Mouse (Mus musculus) CH12.LX (cell line): ENCODE measurements around the gene Dnase1l3. TPM values are rescaled to one million over a fixed set of nuclear protein-coding genes. Genes with fewer than 3 reads are reported as not detected.
A peak's percentile ranks its signal among the peaks of the same experiment; 100 is the strongest.
"Not testable (repeated sequence)": the region's sequence is repeated elsewhere in the genome, so short reads cannot be mapped to it uniquely, and the experiment has no call there.

Experiments
- DNase-seq: peaks from one replicate; pipeline ENCODE4 v3.0.0-alpha.2; 2013; ENCODE audit errors: extremely low read depth
- H3K27ac ChIP-seq: 2 replicates; pipeline ENCODE4 v1.5.1; 2012; ENCODE audit warnings: low read depth, mild to moderate bottlenecking, control low read depth, moderate library complexity; ENCODE audit not compliant: insufficient read depth
- H3K27me3 ChIP-seq: replicated peaks from 2 replicates; pipeline ENCODE3; 2012; ENCODE audit warnings: inconsistent platforms
- H3K36me3 ChIP-seq, 2 experiments: replicated peaks in 1 of 2; 2 replicates each; pipeline versions ENCODE3 to v1.6.1; 2012; ENCODE audit warnings: inconsistent platforms in 1 of 2, low read length in 1 of 2, mild to moderate bottlenecking in 1 of 2, mixed read lengths in 1 of 2, moderate library complexity in 1 of 2; ENCODE audit not compliant: control insufficient read depth in 1 of 2, insufficient read depth in 1 of 2
- H3K4me1 ChIP-seq, 2 experiments: 2 replicates each; pipeline ENCODE4 v1.6.1; 2012; ENCODE audit warnings: inconsistent platforms in 1 of 2, moderate library complexity in 1 of 2; ENCODE audit not compliant: insufficient read depth in 2 of 2, control insufficient read depth in 1 of 2
- H3K4me2 ChIP-seq: 2 replicates; pipeline ENCODE4 v1.6.1; 2012; ENCODE audit warnings: low read depth, mild to moderate bottlenecking, control low read depth; ENCODE audit not compliant: poor library complexity, insufficient read depth, severe bottlenecking
- H3K4me3 ChIP-seq, 3 experiments: fragments of 150-350 bp in 1 of 3; sonication (generic) in 1 of 3; replicated peaks in 1 of 3; 2 replicates each; pipeline versions ENCODE3 to v1.5.1; 2011 to 2012; ENCODE audit warnings: low read depth in 2 of 3, low read length in 2 of 3, mild to moderate bottlenecking in 2 of 3, moderate library complexity in 2 of 3, control low read depth in 1 of 3, improper control_type of control experiment in 1 of 3, inconsistent platforms in 1 of 3, mixed read lengths in 1 of 3; ENCODE audit not compliant: poor library complexity in 1 of 3
- H3K79me2 ChIP-seq: replicated peaks from 2 replicates; pipeline ENCODE4 v1.6.1; 2012; ENCODE audit warnings: mild to moderate bottlenecking, moderate library complexity; ENCODE audit not compliant: control insufficient read depth, poor library complexity, insufficient read depth, severe bottlenecking; ENCODE audit errors: extremely low read depth
- H3K9ac ChIP-seq: 2 replicates; pipeline ENCODE4 v1.6.1; 2012; ENCODE audit warnings: low read depth, mild to moderate bottlenecking, control low read depth, moderate library complexity; ENCODE audit not compliant: insufficient read depth
- H3K9me3 ChIP-seq: replicated peaks from 2 replicates; pipeline ENCODE3; 2012; ENCODE audit warnings: low read length, inconsistent platforms, mixed read lengths
- BHLHE40 ChIP-seq: IDR thresholded peaks from 2 replicates; pipeline ENCODE4 v1.6.1; 2011; ENCODE audit warnings: mild to moderate bottlenecking, low read depth, low read length, improper control_type of control experiment
- CTCF ChIP-seq, 2 experiments: IDR thresholded peaks in 1 of 2; conservative IDR thresholded peaks in 1 of 2; 2 replicates each; pipeline ENCODE4 v1.5.1; 2011 to 2012; ENCODE audit warnings: low read depth in 2 of 2, low read length in 2 of 2, improper control_type of control experiment in 1 of 2, inconsistent platforms in 1 of 2, mild to moderate bottlenecking in 1 of 2, moderate library complexity in 1 of 2
- ETS1 ChIP-seq: conservative IDR thresholded peaks from 2 replicates; pipeline ENCODE4 v1.6.1; 2012; ENCODE audit warnings: low read depth, mild to moderate bottlenecking, inconsistent platforms, low read length, improper control_type of control experiment, moderate library complexity
- JUND ChIP-seq: conservative IDR thresholded peaks from 2 replicates; pipeline ENCODE4 v1.6.1; 2011; ENCODE audit warnings: low read depth, low read length, improper control_type of control experiment
- KAT2A ChIP-seq: IDR thresholded peaks from 2 replicates; pipeline ENCODE4 v1.6.1; 2012; ENCODE audit warnings: low read length, improper control_type of control experiment, inconsistent platforms; ENCODE audit not compliant: insufficient replicate concordance
- MEF2A ChIP-seq: IDR thresholded peaks from 2 replicates; pipeline ENCODE4 v1.6.1; 2014; ENCODE audit warnings: low read depth, mild to moderate bottlenecking, inconsistent platforms, low read length, improper control_type of control experiment, borderline replicate concordance
- MXI1 ChIP-seq: IDR thresholded peaks from 2 replicates; pipeline ENCODE4 v1.6.1; 2011; ENCODE audit warnings: mild to moderate bottlenecking, low read depth, low read length, improper control_type of control experiment
- NRF1 ChIP-seq: IDR thresholded peaks from 2 replicates; pipeline ENCODE4 v1.6.1; 2014; ENCODE audit warnings: low read depth, mild to moderate bottlenecking, inconsistent platforms, low read length, improper control_type of control experiment, moderate library complexity
- SIN3A ChIP-seq: IDR thresholded peaks from 2 replicates; pipeline ENCODE4 v1.6.1; 2012; ENCODE audit warnings: low read length, improper control_type of control experiment, inconsistent platforms
- SMC3 ChIP-seq: IDR thresholded peaks from 2 replicates; pipeline ENCODE4 v1.6.1; 2011; ENCODE audit warnings: low read depth, low read length, improper control_type of control experiment
- USF1 ChIP-seq: IDR thresholded peaks from 2 replicates; pipeline ENCODE4 v1.6.1; 2014; ENCODE audit warnings: low read depth, mild to moderate bottlenecking, inconsistent platforms, low read length, improper control_type of control experiment
- ZC3H11A ChIP-seq: IDR thresholded peaks from 2 replicates; pipeline ENCODE4 v1.6.1; 2012; ENCODE audit warnings: low read depth, mild to moderate bottlenecking, inconsistent platforms, low read length, improper control_type of control experiment
- ZMIZ1 ChIP-seq: IDR thresholded peaks from 2 replicates; pipeline ENCODE4 v1.6.1; 2012; ENCODE audit warnings: low read depth, mild to moderate bottlenecking, inconsistent platforms, low read length, improper control_type of control experiment
- dilution Hi-C: fragments of 300-500 bp; cut with MboI; formaldehyde crosslinking; loops from 2 replicates; pipeline ENCODE4 v1.14.3; 2020; ENCODE audit warnings: low sequenced_read_pairs; ENCODE audit not compliant: extremely low pct_unique_long_range_greater_than_20kb, extremely low pct_ligation_motif_present
- in situ Hi-C: fragments of 300-500 bp; cut with MboI; formaldehyde crosslinking; loops from 3 replicates; pipeline ENCODE4 v1.14.3; 2019; ENCODE audit warnings: low sequenced_read_pairs, low pct_ligation_motif_present, low pct_unique_long_range_greater_than_20kb, mixed read lengths
- polyA plus RNA-seq: library from polyadenylated mRNA; unstranded; fragments of >175 nt; gene quantifications from 2 replicates; pipeline ENCODE4 v1.2.1, GENCODE M21; 2012; ENCODE audit warnings: low read depth; ENCODE audit not compliant: insufficient read length
- total RNA-seq, 2 experiments: library from RNA; depleted of rRNA; stranded (reverse); fragments of 300-350 nt in 1 of 2; fragments of >200 nt in 1 of 2; gene quantifications; 2 replicates each; pipeline ENCODE4 v1.2.3; 2012 to 2014

Gene Dnase1l3
- total and polyA plus RNA-seq, 3 experiments = 2.5 to 36.0 (median 2.9) TPM

DNA sequence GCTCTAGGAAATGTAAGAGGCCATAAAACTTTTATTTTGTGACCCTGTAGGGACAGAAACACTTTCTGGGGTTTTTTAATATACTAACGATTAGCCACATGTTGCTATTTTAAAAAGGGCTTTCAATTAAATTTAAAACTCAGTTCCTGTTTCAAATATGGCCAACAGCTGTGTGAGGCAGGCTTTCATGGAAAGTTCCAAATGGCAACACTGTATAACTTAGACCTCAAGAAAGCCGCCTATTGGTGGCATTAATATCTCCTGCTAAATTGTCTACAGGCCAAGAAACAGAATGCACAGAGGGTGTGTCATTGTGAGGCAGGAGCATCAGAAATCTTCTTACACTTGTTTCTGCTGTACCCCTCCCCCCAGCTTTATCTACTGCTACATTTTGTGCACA is 13.1 kb upstream of the Dnase1l3 start (continued):
- TF ChIP-seq SIN3A (peak; percentile 78; the same call in 1 of the 2 replicates), ZMIZ1 (no peak), SMC3 (0 out of 2 replicates have a peak, but pooled peaks have one; percentile 16), USF1 (no peak), KAT2A (0 out of 2 replicates have a peak, but pooled peaks have one; percentile 5), NRF1 (no peak), ETS1 (peak; percentile 56), MXI1 (no peak), JUND (0 out of 2 replicates have a peak, but pooled peaks have one; percentile 28), MEF2A (peak; percentile 33; the same call in 1 of the 2 replicates), CTCF (conservative IDR thresholded peaks at IDR 0.05 in 1 of 2, IDR thresholded peaks at IDR 0.05 in 1 of 2; ENCODE audit: low read depth in 2 of 2, low read length in 2 of 2) (peak in 1 of 2 experiments; percentile 16; a peak in 1 of 4 replicates)

DNA sequence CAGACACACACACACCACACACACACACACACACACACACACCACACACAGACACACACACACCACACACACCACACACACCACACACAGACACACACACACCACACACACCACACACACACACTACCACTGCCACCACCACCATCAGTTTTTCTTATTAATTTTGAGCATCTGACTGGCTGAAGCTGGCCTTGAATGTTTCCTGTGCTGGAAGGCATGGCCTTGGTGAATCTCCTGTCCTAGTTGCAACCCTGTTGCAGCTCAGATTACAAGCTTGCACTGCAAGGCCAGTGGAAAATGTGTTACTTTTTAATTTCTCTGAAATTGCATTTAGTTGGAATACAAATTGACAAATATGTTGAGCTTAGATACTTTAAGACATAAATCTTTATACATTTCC is 12.7 kb upstream of the Dnase1l3 start:
- H3K9ac ChIP-seq = no peak overlapping the region
- no peaks in the 10 kb centered on the region for H3K9me3 ChIP-seq
- H3K79me2 ChIP-seq = peaks cover 11% of the 10 kb centered on the region
- in situ Hi-C loops (no loop called here), dilution Hi-C loops (no loop called here)
- no peak for DNase-seq
- H3K4me2 ChIP-seq = no peak overlapping the region
- peaks cover 31 to 75% of the 10 kb centered on the region in 2 experiments for H3K4me1 ChIP-seq
- H3K27me3 ChIP-seq = no peaks in the 10 kb centered on the region
- no peak for TF ChIP-seq BHLHE40
- TF ChIP-seq MEF2A = no peak
- no peak for TF ChIP-seq USF1
- no peak for TF ChIP-seq ZC3H11A
- TF ChIP-seq SIN3A = no peak
- TF ChIP-seq ZMIZ1 = no peak
- peak overlapping the region; percentile 16 for H3K27ac ChIP-seq
- peaks cover 0 to 18% of the 10 kb centered on the region in 2 experiments for H3K36me3 ChIP-seq
- H3K4me3 ChIP-seq = peak overlapping the region in 1 of 3 experiments; percentile 36

GRCm38 (mm10) chr14:8006061-8006460 is 11.7 kb upstream of the Dnase1l3 start:
- H3K27me3 ChIP-seq, H3K9ac ChIP-seq, H3K9me3 ChIP-seq, in situ Hi-C loops, H3K27ac ChIP-seq, dilution Hi-C loops, DNase-seq, H3K4me2 ChIP-seq, H3K4me3 ChIP-seq, H3K79me2 ChIP-seq: not testable (repeated sequence)
- Histone ChIP-seq H3K4me1 (peaks cover 34 to 69% of the 10 kb centered on the region in 2 experiments), H3K36me3 (peaks cover 0 to 18% of the 10 kb centered on the region in 2 experiments)
